Mouse (Mus musculus) MEL-GATA-1-ER (cell line): ENCODE measurements around the gene Mslnl.

Source experiments
- DNase-seq: peaks from one replicate; pipeline ENCODE4 v3.0.0-alpha.2; 2012; ENCODE audit warnings: low read depth; ENCODE audit errors: extremely low read depth

The Mslnl gene

DNA sequence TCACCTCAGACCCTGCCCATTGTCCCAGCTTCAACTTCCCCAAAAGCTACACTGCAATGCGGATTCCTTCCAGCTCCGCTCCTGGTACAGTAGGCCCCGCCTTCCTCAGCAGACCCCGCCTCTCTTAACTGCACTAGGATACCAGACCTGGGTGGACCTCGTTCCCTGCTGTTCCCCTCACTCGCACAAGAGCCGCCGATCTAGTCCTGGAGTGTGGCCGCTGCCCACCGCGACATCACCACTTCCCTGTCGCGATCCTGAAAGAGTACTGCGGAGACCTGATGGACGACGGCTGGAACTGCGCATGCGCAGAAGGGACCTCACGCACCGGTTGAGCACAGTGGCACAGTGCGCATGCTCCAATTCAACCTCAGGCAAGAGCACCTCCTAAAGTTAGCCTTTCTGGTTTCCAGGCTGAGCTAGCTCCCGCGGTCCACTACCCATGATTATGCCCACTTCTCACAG is 49.5 kb downstream of the Mslnl start, which contains the start of gene Haghl:
Gene Haghl (minus strand): TSS at position 393 of the 465 bp plus-strand sequence.
- DNase-seq, result peak; percentile 89

DNA sequence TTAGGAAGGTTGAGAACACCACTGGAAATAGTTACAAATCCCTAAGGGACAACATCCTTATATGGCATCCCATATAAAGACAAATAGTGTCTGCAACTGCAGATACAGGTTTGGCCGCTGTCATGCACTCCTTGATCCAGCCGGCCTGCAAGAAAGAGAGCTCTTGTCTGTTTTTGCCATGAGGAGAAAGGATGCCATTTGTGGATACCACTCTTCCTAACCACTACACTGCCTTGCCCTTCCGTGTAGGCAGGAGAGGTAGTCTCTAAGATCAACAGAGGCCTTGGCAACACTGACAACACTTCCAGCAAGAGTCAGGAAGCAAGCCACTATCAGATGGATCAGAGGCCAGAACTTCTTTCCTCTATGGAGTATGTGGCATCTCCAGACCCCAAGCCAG is 50.4 kb downstream of the Mslnl start, which contains the start of gene Ccdc78:
Gene Ccdc78 (plus strand): TSS at position 301 of the 400 bp plus-strand sequence.
- DNase-seq, result no peak

DNA sequence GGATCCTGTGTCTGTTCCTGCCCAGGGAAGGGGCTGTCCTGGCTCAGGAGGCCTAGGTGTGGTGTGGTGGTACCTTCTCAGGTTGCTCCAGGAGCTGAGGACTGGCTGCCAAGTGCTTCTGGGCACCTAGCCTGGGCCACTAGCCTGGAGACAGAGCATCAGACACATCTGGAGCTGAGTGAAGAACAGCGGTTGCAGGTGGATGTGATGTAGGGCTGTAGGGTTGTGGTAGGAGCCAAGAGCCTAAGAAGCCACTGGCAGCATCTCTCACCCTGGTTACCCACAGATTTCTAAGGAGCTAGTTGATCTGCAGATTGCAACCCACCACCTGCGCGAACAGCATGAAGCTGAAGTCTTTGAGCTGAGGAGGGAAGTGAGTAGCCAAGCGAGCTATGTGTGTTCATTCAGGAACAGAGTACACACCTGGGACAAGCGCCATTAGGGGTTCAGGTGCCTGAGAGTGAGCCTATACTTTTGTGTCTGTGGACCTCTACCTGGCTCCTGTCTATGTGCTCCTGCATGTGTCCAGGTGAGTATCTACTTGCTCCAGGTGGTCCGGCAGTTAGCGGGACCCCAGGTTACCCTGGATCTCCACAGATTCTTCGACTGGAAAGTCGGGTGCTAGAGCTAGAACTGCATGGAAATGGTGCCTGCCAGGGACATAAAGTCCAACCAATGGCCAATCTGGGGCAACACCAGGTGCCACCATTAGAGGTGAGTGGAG is 51.1 kb downstream of the Mslnl start:
- no peak for DNase-seq

- no peak for DNase-seq
These were observed 55.5 kb downstream of the Mslnl start for GRCm38 (mm10) chr17:25791320-25791842.

DNA sequence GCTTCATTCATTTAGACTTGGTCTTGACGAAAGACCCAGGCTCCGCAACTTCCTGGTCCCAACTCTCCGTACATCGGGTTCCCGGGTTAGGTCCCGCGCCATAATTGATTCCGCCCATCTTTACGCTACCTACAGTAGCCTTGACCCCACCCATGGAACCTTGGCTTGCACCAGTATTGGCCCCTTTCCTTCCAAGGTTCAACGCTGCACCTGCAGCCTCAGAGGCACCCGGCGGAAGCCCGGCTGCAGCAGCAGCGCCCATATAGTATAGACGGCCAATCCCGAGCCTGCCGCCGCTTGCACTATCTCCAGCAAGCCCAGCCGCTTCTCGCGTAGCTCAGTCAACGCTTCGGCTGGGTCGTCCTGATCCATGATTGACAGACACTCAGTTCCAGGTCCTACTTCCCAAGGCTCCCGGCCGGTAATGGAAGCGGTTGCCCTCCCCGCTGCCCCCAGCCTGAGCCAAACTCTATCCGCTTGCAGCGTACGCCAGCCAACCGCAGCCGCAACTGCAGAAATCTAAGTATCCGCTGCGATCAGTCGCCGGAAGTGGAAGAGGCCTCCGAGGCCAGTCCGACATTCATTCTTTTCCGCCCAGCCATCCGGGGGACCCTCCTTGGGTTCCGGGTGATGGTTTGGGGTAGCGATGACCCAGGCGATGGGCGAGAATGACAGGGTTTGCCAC is 56.1 kb downstream of the Mslnl start:
- peak; percentile 76 for DNase-seq

GRCm38 (mm10) chr17:25792615-25793014 is 56.8 kb downstream of the Mslnl start, which contains the start of gene Fam173a:
TSS of gene Fam173a (minus strand) at chr17:25792901.
- peak; percentile 82 for DNase-seq

DNA sequence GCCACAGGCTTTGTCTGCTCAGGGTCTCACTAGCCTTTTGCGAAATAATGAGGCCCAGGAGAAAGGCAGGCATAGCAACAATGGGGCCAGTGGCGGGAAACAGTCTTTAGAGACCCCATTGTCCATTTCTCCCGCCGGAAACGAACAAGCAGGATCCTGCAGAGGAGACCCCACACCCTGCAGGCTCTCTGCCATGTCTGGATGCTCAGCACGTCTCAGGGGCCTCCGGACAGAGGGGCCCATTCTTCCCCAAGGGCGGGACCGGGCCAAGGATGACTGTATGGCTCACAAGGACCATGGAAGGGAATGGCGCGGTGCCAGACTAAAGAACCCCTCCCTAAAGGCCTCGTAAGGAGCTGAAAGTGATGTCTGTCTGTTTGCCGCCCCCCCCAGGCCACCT is 58.4 kb downstream of the Mslnl start:
- DNase-seq, result no peak

DNA sequence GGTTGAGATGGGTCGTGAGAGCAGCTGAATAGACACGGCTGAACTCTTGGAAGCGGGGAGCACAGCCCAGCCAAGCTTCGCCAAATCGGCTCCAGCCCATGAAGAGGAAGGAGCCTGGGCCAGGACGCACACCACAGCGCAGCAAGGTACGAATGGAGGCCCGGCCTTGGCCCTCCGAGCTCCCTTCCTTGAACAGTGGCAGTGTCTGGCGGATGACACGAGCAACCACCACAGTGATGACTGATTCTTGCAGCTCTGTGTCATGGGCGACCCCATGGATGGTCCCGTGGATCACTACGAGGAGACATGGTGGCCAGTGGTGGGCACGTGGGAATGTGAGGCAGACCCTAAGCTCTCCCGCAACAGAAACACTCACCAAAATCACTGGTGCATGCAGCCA is 59.2 kb downstream of the Mslnl start:
- no peak for DNase-seq

GRCm38 (mm10) chr17:25795609-25796092 is 59.8 kb downstream of the Mslnl start, which contains the start of gene AC134908.4:
TSS of gene AC134908.4 (minus strand) at chr17:25795659.
- DNase-seq, result no peak

GRCm38 (mm10) chr17:25796211-25796771 is 60.4 kb downstream of the Mslnl start:
- DNase-seq, result no peak

DNA sequence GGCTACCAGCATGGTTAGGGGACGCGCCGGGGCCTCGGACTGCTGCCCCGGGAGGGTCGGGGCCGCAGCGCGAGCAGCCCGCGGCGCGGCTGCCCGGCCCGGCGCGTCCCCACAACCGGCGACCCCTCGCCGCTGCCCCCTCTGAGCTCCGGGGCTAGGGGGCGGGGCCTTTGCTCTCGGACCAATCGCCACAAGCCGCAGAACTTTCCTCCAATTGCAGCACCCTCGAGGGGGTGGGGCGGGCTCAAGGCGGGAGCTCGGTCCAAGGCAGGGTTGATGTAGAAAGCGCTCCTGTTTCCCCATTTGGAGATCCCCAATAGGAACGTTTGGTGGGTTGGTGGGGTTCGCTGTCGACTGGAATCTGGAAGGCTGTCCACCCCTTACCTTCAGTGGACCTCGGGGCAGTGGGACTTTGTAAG is 61.1 kb downstream of the Mslnl start, which contains the start of gene Metrn:
Gene Metrn (minus strand): TSS at position 186 of the 419 bp plus-strand sequence.
- DNase-seq, result peak; percentile 81
